Mouse (Mus musculus): Measurements from ENCODE around the gene Gm3411. TPM values are rescaled to one million over a fixed set of nuclear protein-coding genes. Genes with fewer than 3 reads are reported as not detected.

Gene Gm3411
- not detected for total RNA-seq (2023)

DNA sequence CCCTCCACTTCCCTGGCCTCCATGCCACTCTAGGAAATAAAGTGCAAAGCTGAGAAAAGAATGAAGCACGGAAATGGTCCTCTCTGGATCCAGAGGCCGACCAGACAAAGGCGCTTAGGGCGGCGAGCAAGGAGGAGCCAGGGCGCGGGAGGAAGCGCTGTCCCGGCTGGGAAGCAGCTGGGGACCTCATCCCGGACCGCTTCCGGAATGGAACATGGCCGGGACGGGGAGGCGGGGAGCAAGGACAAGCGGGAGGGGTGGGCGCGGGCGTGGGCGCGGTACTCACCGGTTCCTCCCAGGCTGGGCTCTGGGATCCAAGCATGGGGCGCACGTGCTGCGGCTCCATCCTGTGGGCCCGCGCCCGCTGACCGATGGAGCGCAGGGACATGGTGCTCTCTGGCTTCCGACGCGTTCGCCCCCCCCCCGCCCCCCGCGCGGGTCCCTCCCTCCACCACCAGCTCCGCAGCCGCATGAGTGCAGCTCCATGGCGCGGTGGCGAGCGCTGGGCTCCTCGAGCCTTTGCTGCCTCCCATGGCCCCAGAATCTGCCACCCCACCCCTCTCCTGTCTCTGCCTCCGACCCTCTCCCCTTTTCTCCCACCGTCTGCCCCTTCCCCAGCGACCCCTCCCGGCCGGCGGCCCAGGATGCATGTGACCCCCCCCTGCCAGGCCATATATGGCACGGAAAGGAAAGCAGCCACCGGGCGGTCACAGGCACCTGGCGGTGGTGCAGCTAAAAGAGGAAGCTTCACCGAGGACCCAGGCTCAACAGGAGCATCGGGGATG, at the start of gene Gm3411:
Gm3411 (minus strand) TSS at position 320 of the 785 bp plus-strand sequence.

DNA sequence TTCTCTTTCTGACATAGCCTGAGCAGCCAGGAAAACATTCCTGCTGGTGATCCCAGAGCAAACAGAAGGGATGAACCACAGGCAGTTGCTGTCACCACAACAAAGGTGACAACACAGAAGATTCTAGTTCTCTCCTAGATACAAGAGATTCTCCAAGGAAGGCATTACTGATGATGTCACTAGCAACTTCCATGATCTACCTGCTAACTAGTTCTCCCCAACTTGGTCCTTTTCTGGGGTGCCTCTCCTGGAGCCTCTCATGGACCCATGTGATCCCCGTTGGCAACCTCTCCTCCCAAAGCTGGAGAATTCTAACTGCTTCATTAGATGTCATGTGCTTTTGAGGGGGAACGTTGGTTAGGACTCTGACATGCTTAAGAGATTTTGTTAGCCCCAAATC, 17.7 kb upstream of the Gm3411 start, which contains the start of gene Gm21103:
Gm21103 (minus strand) TSS at position 101 of the 400 bp plus-strand sequence.

GRCm38 (mm10) chr14:6219192-6219591, 67.9 kb downstream of the Gm3411 start, which contains the start of gene Gm21560:
Gene Gm21560, minus strand, starts transcription at chr14:6219292.

Other genes with a start within 250 kb of the Gm3411 start
- not detected for gene Gm6337, start 229.0 kb downstream of the Gm3411 start, total RNA-seq (2023)
- not detected for gene Gm8206, start 193.3 kb downstream of the Gm3411 start, total RNA-seq (2023)
- gene Gm3468, start 178.6 kb downstream of the Gm3411 start, total RNA-seq (2023) = not detected
- gene Gm3476, start 161.4 kb downstream of the Gm3411 start, total RNA-seq (2023) = not detected
- not detected for gene Gm21560, start 68.0 kb downstream of the Gm3411 start, total RNA-seq (2023)
- not detected for gene Gm21103, start 17.6 kb upstream of the Gm3411 start, total RNA-seq (2023)
- not detected for gene Gm3618, start 56.4 kb upstream of the Gm3411 start, total RNA-seq (2023)
- gene Gm16440, start 103.1 kb upstream of the Gm3411 start, total RNA-seq (2023) = not detected
- gene Gm3591, start 125.2 kb upstream of the Gm3411 start, total RNA-seq (2023) = not detected
- gene Gm3594, start 157.4 kb upstream of the Gm3411 start, total RNA-seq (2023) = not detected